Mouse (Mus musculus) fat pad, adult 2 months (tissue): ENCODE measurements around the gene Ier2.

Experiments
- DNase-seq: peaks from one replicate; pipeline ENCODE4 v3.0.0-alpha.2; 2011; ENCODE audit warnings: low read depth, low spot score; ENCODE audit errors: extremely low read depth

Ier2 gene

DNA sequence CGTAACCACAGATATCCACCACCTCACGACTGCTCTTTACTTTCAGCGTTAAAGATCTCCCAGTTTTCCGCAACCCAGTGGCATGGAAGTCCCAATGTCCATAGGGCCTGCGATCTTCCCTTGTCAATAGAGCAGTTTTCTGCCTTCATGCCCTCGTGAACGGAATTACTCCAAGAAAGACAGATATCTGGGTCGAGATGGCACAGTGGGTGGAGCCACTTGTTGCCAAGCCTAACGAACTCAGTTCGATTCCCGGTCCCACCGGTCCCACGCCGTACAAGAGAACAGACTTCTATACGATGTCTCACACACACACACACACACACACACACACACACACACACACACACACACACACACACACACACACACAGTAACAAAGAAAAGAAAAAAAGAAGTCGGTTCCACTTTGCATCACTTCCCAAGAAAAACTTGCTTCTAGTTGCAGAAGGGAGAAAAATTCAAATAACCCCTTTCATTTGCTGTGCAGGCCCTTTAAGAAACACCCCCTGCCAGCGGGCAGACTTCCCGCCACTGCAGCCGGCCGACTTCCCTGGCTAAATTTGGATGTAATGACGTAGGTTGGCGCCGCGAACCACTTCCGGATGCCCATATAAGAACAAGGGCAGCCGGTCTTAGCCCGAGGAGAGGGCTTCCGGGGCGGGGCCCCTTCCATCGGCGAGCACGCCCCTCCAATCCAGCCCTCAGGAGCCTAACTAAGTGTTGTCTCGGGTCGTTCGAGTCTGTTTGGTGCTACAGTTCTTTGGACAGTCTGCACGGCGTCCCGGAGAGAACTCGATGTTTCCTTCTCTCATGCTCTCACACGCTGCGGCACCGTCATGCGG is 1.1 kb upstream of the Ier2 start:
- DNase-seq: peak; percentile 61

DNA sequence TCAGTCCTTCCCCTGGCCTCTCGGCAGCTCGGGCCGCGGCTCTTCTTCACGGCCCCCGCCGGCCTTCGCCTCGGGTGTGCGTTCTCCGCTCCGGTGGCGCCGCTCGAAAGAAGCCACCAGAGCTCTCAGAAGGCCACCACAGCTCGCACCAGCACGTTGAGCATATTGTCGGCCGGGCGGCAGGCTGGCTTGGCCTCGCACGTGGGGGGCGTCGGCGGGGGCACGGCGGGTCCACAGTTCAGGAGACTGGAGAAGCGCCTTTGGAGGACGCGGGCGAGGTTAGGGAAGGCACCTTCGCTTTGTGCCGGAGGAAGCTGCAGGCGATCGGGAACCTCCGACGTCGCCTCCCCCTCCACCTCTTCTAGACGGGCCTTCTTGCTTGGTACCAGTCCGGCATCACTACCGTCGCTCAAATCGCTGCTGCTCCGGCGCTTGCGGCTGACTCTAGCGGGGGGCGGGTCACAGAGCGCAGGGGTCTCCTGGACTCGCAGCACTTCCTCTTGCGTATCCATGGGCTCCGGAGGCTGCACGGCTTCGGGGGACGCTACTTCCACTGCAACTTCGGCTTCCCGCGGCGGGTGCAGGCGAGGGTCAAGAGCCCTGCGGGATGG is 586 bp downstream of the Ier2 start:
- DNase-seq: no peak

- DNase-seq: peak; percentile 79
Observed at GRCm38 (mm10) chr8:84661458-84661871, 1.2 kb downstream of the Ier2 start.

- no peak for DNase-seq
Observed at GRCm38 (mm10) chr8:84660819-84661457, 1.7 kb downstream of the Ier2 start.

- DNase-seq: no peak
Observed at GRCm38 (mm10) chr8:84659936-84660818, 2.5 kb downstream of the Ier2 start.

DNA sequence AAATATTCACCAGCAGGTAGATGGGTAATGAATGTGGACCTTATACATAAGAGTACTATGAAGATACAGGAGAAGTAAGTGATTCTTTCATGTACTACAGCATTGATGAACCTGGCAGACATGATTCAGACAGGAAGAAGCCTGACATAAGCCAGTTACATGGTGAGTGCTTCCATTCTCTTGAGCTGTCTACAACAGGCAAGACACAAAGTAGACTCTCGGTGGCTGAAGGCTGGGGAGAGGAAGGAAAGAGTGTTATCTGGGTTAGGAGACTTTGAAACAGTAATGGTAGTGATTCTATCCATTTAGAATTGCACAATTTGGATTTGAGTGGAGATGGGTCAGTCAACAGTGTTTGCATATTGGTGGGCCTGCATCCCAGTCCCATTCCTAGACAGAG is 3.7 kb downstream of the Ier2 start:
- no peak for DNase-seq

GRCm38 (mm10) chr8:84657680-84658079 is 5.0 kb downstream of the Ier2 start:
- DNase-seq: no peak

DNA sequence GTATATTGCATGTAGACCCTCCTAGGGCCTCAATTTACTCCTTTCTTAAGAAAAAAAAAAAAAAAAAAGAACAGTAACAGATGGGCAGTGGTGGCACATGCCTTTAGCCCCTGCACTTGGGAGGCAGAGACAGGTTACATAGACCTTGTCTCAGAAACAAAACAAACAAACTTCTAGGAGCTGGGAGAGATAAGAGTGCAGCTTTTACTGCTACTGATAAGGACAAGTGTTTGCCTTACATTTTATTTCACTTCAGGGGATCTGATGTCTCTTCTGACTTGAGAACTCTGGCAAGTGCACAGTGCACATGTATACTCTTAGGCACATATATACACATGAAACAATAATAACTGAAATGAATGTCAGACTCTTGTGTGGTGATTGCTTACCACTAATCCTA is 5.4 kb downstream of the Ier2 start:
- DNase-seq: no peak

GRCm38 (mm10) chr8:84656641-84657126 is 6.0 kb downstream of the Ier2 start:
- peak; percentile 89 for DNase-seq

DNA sequence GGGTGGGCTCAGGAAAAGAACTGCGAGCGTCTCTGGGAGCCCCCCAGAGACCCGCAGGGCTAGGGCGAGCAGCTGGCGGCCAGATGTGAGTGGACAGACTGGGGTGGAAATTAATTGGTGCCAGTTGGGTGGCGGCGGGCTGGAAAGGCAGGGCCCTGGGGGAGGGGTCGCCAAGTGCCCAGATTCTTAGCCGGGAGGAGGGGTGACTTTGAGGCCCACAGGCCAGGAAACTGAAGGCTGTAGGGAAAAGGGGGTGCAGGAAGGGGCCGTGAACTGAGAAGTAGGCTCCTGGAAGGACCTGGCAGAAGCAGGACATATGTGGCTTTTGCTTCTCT is 6.5 kb downstream of the Ier2 start:
- no peak for DNase-seq

DNA sequence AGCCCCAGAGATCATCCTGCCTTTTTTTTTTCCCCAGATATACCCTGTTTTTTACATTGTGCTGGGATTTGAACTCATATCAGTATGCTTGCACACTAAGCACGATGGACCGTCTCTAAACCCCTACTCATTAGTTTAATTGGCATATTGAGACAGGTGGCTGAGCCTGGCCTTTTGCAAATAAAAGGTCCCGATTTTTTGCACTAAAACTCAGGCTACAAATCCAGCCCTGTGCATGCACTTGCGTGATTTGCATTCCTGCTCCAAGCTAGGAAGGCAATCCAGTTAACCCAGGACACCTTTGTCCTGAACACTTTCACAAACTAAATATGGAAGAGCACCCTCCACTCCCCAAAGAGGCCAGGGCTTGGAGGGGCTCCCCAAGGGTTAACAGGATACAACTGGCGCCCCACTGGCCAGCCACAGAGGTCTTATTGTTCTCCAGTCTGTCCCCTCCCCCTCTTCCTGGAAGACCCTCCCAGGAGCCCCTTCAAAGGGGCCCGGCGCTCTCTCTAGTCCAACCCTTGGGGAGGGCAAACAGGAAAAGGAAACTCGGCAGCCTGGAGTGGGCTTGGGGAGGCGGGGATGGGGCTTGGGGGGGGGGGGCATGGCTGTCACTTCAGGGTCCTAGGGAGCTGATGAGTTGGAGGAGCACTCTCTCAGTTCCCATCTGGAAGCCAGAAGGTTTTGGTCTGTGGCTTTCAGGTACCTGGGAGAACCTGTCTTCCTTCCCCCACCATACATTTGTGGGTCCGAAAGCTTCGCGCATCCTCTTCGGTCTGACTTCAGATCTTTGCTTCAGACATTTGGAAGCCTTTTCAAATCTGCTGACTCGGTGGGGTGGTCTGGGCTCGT is 7.1 kb downstream of the Ier2 start:
- DNase-seq: no peak

DNA sequence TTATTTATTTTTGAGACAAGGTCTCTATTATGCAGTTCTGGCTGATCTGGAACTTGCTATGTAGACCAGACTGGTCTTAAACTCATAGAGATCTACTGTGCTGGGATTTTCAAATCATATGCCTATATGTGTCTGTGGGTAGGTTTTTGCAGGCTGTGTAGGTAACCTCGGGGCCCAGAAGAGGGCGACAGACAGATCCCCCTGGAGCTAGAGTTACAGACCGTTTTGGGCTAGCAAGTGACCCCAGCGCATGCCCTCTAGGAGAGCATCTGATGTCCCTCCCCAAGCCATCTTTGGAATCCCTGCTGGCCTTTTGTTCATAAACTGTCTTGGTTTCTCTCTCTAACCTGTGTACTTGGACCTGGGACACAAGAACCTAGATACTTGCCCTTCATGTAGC is 8.1 kb downstream of the Ier2 start:
- DNase-seq: no peak

GRCm38 (mm10) chr8:84653092-84653631 is 9.5 kb downstream of the Ier2 start:
- DNase-seq: no peak

- no peak for DNase-seq
Observed at GRCm38 (mm10) chr8:84650213-84650612, 12.4 kb downstream of the Ier2 start.

DNA sequence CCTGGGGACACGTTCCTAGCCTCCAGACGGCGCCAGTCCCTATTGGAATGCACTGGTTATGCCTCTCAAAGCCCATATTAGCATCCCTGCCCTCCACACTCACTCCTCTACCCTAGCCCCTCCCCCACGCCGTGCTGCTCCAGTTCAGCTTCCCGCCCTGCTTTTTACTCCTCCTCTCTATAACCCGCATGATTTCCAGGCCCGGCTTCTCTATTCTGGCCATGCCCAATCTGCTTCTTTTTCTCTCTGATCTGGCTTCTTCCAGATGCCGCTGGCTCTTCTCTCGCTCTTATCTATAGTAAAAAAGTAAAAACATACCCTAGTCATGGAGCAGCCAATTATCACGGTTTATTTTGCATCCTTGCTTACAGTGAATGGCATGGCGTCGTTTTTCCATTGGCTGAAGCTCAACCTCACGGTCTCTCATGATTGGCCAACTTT is 15.2 kb downstream of the Ier2 start:
- no peak for DNase-seq

DNA sequence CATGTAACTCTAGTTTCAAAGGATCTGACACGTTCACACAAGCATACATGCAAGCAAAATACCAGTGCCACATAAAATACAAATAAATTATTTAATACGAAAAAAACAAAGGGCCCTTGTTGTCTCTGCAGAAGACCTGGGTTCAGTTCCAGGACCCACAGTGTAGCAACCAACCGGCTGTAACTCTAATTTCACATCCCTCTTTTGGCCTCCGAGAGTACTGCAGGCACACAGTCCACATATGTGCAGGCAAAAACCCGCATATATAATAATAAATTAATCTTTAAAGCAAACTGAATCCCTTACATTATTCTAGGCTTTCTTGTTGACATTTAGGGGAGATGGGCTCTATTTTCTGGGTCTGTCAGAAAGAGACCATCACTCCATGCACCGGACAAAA is 15.9 kb downstream of the Ier2 start:
- no peak for DNase-seq

DNA sequence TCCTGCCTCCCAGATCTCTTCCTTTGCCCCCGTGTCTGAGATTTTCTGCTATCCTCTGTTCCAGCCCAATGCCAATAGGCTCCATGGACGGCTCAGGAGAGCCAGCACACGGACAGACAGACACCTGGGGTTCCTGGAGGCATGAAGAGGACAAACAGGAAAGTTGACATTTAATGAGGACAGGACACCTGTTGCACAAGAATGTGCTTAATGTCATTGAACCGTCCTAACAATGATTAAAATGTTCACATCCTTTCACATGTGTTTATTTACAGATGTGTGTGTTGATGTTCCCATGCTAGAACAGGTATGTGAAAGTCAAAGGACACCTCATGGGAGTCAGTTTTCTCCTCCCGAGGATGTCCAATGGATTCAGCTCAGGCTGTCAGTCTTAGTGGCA is 19.6 kb downstream of the Ier2 start:
- no peak for DNase-seq

- DNase-seq: no peak
Observed at GRCm38 (mm10) chr8:84641578-84642361, 20.9 kb downstream of the Ier2 start.
